Mouse (Mus musculus) cortical plate, adult 2 months (tissue): Measurements from ENCODE around the gene Gm28230.

Experiments
- CTCF ChIP-seq: fragments of 200-500 bp; IDR thresholded peaks from 2 replicates; pipeline ENCODE4 v1.5.1; 2011; ENCODE audit warnings: mild to moderate bottlenecking, control low read depth, low read length; ENCODE audit not compliant: insufficient read depth; ENCODE audit errors: extremely low read depth
- POLR2A ChIP-seq: fragments of 200-500 bp; IDR thresholded peaks from 2 replicates; pipeline ENCODE4 v1.6.1; 2011; ENCODE audit warnings: mild to moderate bottlenecking, low read length, control low read depth; ENCODE audit not compliant: insufficient read depth; ENCODE audit errors: extremely low read depth

DNA sequence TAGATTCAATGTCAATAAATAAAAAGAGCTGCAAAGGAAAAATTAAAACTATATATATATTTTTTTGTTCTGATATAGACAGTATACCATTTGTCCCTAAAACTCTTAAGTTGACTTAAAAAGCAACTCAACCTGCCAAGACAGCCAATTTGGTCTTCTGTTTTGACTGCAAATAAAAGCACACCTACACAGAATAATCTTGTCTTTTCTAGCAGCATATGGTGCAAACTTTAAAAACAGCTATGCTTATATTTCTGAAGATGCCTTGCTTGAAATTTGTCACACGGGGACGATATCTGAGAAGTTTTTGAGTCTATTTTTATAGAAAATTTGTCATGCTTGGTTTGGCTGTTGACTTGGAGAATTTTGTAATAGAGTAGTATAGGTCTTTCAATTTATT lies 47.8 kb downstream of the Gm28230 start:
- TF ChIP-seq CTCF, result no peak
- no peak for TF ChIP-seq POLR2A
